ENCODE assay signal across 13 mouse cellular contexts in the genomic region with DNA sequence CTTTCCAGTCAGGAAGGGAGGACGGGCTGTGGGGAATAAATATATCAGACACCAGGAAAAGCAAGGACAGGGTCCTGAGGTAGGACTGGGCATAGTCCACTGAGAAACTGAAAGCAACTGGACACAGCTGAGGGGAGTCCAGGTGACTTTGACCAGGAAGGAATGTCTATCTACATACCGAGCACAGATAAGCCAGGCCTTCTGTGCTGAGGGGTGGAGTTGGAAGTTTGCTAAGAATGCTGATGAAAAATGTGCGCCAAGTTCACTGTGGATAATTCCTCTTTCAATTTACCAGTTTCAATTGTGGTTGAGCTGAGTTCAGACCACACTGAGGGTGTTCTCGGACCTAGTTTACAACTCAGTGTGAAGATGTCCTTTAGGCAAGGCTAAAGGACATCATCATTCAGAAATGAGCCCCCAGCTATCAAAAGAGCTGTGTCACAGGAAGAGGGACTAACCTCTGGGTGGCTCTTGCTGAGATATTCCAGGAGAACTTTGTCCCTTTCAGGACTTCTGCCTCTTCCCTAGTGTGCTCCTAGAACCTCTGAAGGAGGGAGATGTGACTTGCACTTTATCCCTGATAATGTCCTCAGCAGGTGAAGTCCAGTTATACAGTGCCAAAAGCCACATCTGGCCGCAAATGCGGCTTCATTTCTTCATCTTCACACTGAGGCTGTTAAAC. TPM values are rescaled to one million over a fixed set of nuclear protein-coding genes. Genes with fewer than 3 reads are reported as not detected.
A peak's percentile ranks its signal among the peaks of the same experiment; 100 is the strongest.
DNase-seq lines count a peak whose midpoint lies in the region; ATAC-seq and TF ChIP-seq lines count a peak whose summit lies in the region.
"Had no signal": no experiment of that assay in that cellular context is flagged by ENCODE, and none has a peak within 500 bp of the region (broad histone marks: within the 10 kb centered on the region; RNA-seq: fewer than 3 reads in every experiment).

No protein-coding gene starts in this region.

- H3K4me2 ChIP-seq in lung, postnatal 0 days (replicated peaks; ENCODE audit: low read depth, low read length) = no peak overlapping the region
- H3K4me2 ChIP-seq in heart, postnatal 0 days (ENCODE audit: low read depth, low read length) = peak overlapping the region; percentile 25; the same call in 1 of the 2 replicates
- no peak overlapping the region for H3K4me2 ChIP-seq in stomach, postnatal 0 days (replicated peaks; ENCODE audit: low read depth)
- H3K4me2 ChIP-seq: midbrain, embryonic 15.5 days; neural tube, embryonic 12.5 days had no signal

- no peak overlapping the region for H3K27ac ChIP-seq in lung, postnatal 0 days (ENCODE audit: low read length)
- H3K27ac ChIP-seq in heart, postnatal 0 days (ENCODE audit: low read depth) = peak overlapping the region; percentile 58
- 0 out of 2 replicates have a peak overlapping the region, but pooled peaks have one; percentile 35 for H3K27ac ChIP-seq in stomach, postnatal 0 days (replicated peaks)
- H3K27ac ChIP-seq: liver, embryonic 14.5 days; midbrain, embryonic 15.5 days; neural tube, embryonic 12.5 days had no signal

- no peak overlapping the region for H3K4me3 ChIP-seq in lung, postnatal 0 days (ENCODE audit: low read depth, low read length)
- H3K4me3 ChIP-seq in lung, adult 2 months (replicated peaks; ENCODE audit: extremely low read depth, low read depth, low read length) = no peak overlapping the region
- no peak overlapping the region for H3K4me3 ChIP-seq in heart, postnatal 0 days (ENCODE audit: low read depth, low read length)
- H3K4me3 ChIP-seq in stomach, postnatal 0 days (ENCODE audit: low read depth, low read length) = no peak overlapping the region
- H3K4me3 ChIP-seq: midbrain, embryonic 15.5 days; neural tube, embryonic 12.5 days had no signal

- no peak for TF ChIP-seq CTCF in lung, postnatal 0 days (IDR thresholded peaks at IDR 0.05)
- no peak for TF ChIP-seq CTCF in lung, adult 2 months (IDR thresholded peaks at IDR 0.05; ENCODE audit: insufficient read depth, low read length)
- no peak for TF ChIP-seq CTCF in heart, postnatal 0 days (IDR thresholded peaks at IDR 0.05; ENCODE audit: low read depth)
- TF ChIP-seq CTCF in stomach, postnatal 0 days (IDR thresholded peaks at IDR 0.05; ENCODE audit: low read depth) = no peak

- no peaks in the 10 kb centered on the region for H3K4me1 ChIP-seq in lung, postnatal 0 days (ENCODE audit: insufficient read depth, low read depth, low read length)
- no peaks in the 10 kb centered on the region for H3K4me1 ChIP-seq in lung, adult 2 months (ENCODE audit: control insufficient read depth, insufficient read depth, low read length)
- H3K4me1 ChIP-seq in heart, postnatal 0 days (ENCODE audit: control insufficient read depth, insufficient read depth) = peaks cover 20% of the 10 kb centered on the region
- H3K4me1 ChIP-seq in stomach, postnatal 0 days (replicated peaks; ENCODE audit: control insufficient read depth, insufficient read depth) = no peaks in the 10 kb centered on the region

- DNase-seq in lung, postnatal 0 days (ENCODE audit: low spot score) = peak; percentile 39
- no peak for DNase-seq in lung, adult 2 months
- no peak for DNase-seq in heart, postnatal 0 days (ENCODE audit: low spot score)
- peak; percentile 52 to 62 for DNase-seq in kidney, postnatal 36 days
- DNase-seq in stomach, postnatal 0 days (ENCODE audit: low spot score) = peak; percentile 44
- no peak for DNase-seq in frontal cortex, postnatal 14 days (ENCODE audit: low spot score in 2 of 2)
- no peak for DNase-seq in layer of hippocampus, adult 9-11 months
- DNase-seq: adrenal gland, postnatal 14 days; right cerebral cortex, adult 18-20 months had no signal

- no peaks in the 10 kb centered on the region for H3K27me3 ChIP-seq in lung, postnatal 0 days (replicated peaks; ENCODE audit: insufficient read depth, low read length)
- no peaks in the 10 kb centered on the region for H3K27me3 ChIP-seq in heart, postnatal 0 days (ENCODE audit: control insufficient read depth, insufficient read depth, low read length)
- H3K27me3 ChIP-seq in stomach, postnatal 0 days (ENCODE audit: control insufficient read depth, insufficient read depth, low read length) = no peaks in the 10 kb centered on the region
- H3K27me3 ChIP-seq: midbrain, embryonic 15.5 days had no signal

- peak; percentile 37; the same call in 1 of the 2 replicates for ATAC-seq in lung, postnatal 0 days
- ATAC-seq in heart, postnatal 0 days (ENCODE audit: insufficient read depth, low read depth) = peak; percentile 34; the same call in 1 of the 2 replicates
- ATAC-seq in stomach, postnatal 0 days (ENCODE audit: low FRiP score, low TSS enrichment) = peak; percentile 82
- ATAC-seq: inflammation-experienced regulatory T-cells, adult 6 months; midbrain, embryonic 15.5 days had no signal

- TF ChIP-seq POLR2A in lung, adult 2 months (IDR thresholded peaks at IDR 0.05; ENCODE audit: borderline replicate concordance, extremely low read depth, low read depth, low read length) = no peak

- H3K36me3 ChIP-seq in lung, postnatal 0 days (ENCODE audit: insufficient read depth, low read length) = no peaks in the 10 kb centered on the region
- no peaks in the 10 kb centered on the region for H3K36me3 ChIP-seq in heart, postnatal 0 days (replicated peaks; ENCODE audit: control insufficient read depth, insufficient read depth, low read length)
- H3K36me3 ChIP-seq in stomach, postnatal 0 days (ENCODE audit: control insufficient read depth, insufficient read depth, low read length) = no peaks in the 10 kb centered on the region
- H3K36me3 ChIP-seq: midbrain, embryonic 15.5 days; neural tube, embryonic 12.5 days had no signal

- TF ChIP-seq EP300 in lung, postnatal 0 days (IDR thresholded peaks at IDR 0.05) = peak; percentile 56
- TF ChIP-seq EP300 in heart, postnatal 0 days (IDR thresholded peaks at IDR 0.05; ENCODE audit: low read depth) = no peak
- TF ChIP-seq EP300 in stomach, postnatal 0 days (optimal IDR thresholded peaks at IDR 0.05) = no peak

- H3K9me3 ChIP-seq in lung, postnatal 0 days (ENCODE audit: low read length) = no peaks in the 10 kb centered on the region
- H3K9me3 ChIP-seq in heart, postnatal 0 days (replicated peaks; ENCODE audit: control insufficient read depth, low read length) = no peaks in the 10 kb centered on the region
- no peaks in the 10 kb centered on the region for H3K9me3 ChIP-seq in stomach, postnatal 0 days (ENCODE audit: control insufficient read depth, low read length)
- H3K9me3 ChIP-seq: midbrain, embryonic 15.5 days; neural tube, embryonic 12.5 days had no signal

- 54% methylated on average over 6 of the region's 6 CpGs for WGBS in lung, postnatal 0 days
- WGBS in lung, adult 2 months = 52% methylated on average over 6 of the region's 6 CpGs
- WGBS in heart, postnatal 0 days = 39% methylated on average over 6 of the region's 6 CpGs
- WGBS in stomach, postnatal 0 days = 53% methylated on average over 6 of the region's 6 CpGs

- H3K9ac ChIP-seq in lung, postnatal 0 days (replicated peaks; ENCODE audit: low read depth) = no peak overlapping the region
- no peak overlapping the region for H3K9ac ChIP-seq in heart, postnatal 0 days (replicated peaks; ENCODE audit: low read depth, low read length)
- H3K9ac ChIP-seq in stomach, postnatal 0 days (ENCODE audit: low read length) = no peak overlapping the region
- H3K9ac ChIP-seq: liver, embryonic 14.5 days; midbrain, embryonic 15.5 days; neural tube, embryonic 12.5 days had no signal

RNA-seq across cellular contexts. Expression of a gene that starts 5.3 kb away (rescaled TPM):
- polyA plus RNA-seq in lung, postnatal 0 days (2015; fragmentation: Nextera tagmentation; extraction: Ambion mirVana) = 13.1 and 14.6 TPM in 2 replicates
- polyA plus RNA-seq in lung, adult 2 months (2012; rRNA removed) = 14.4 and 23.3 TPM in 2 replicates
- total RNA-seq in heart, postnatal 0 days (2014; rRNA removed; ENCODE audit: low replicate concordance) = 52.6 and 81.9 TPM in 2 replicates
- 21.8 and 28.5 TPM in 2 replicates for polyA plus RNA-seq in heart, postnatal 0 days (2015; fragmentation: Nextera tagmentation; extraction: Ambion mirVana)
- polyA plus RNA-seq in stomach, postnatal 0 days (2015; fragmentation: Nextera tagmentation; extraction: Ambion mirVana) = 21.5 and 22.7 TPM in 2 replicates

RNA-seq across cellular contexts. Expression of a gene that starts 47.4 kb away (rescaled TPM):
- polyA plus RNA-seq in lung, postnatal 0 days (2015; fragmentation: Nextera tagmentation; extraction: Ambion mirVana) = 26.8 and 28.3 TPM in 2 replicates
- 25.7 and 33.4 TPM in 2 replicates for polyA plus RNA-seq in lung, adult 2 months (2012; rRNA removed)
- 7.5 and 14.8 TPM in 2 replicates for total RNA-seq in heart, postnatal 0 days (2014; rRNA removed; ENCODE audit: low replicate concordance)
- polyA plus RNA-seq in heart, postnatal 0 days (2015; fragmentation: Nextera tagmentation; extraction: Ambion mirVana) = 18.4 and 18.5 TPM in 2 replicates
- polyA plus RNA-seq in stomach, postnatal 0 days (2015; fragmentation: Nextera tagmentation; extraction: Ambion mirVana) = 21.4 and 22.2 TPM in 2 replicates

Comparison
In these comparisons a context has a peak if more than half of its experiments do, and no peak if none do; other contexts are left out.
1. DNase-seq: peak in lung, postnatal 0 days (single experiment), kidney, postnatal 36 days (2 of 2) and stomach, postnatal 0 days (single experiment); none in lung, adult 2 months (single experiment), heart, postnatal 0 days (single experiment), frontal cortex, postnatal 14 days (0 of 2) and layer of hippocampus, adult 9-11 months (single experiment).
2. Peak in every context shown above with its lines, with median percentiles within 50 percentile points of each other: ATAC-seq.